Mouse (Mus musculus): Measurements from ENCODE around the gene Sh2d3c. TPM values are rescaled to one million over a fixed set of nuclear protein-coding genes. Genes with fewer than 3 reads are reported as not detected.

Gene Sh2d3c
- polyA plus RNA-seq, 1 experiment from 2014 or later, result 26.4 TPM

GRCm38 (mm10) chr2:32758503-32758902 is 37.6 kb downstream of the Sh2d3c start:
- no peaks in the 10 kb centered on the region for H3K27me3 ChIP-seq (ENCODE audit: control insufficient read depth, insufficient read depth, low read length)
- no peak overlapping the region for H3K4me2 ChIP-seq
- 63% methylated on average over 8 of the region's 8 CpGs for WGBS (ENCODE audit: insufficient replicate concordance)
- ATAC-seq (replicated peaks; ENCODE audit: insufficient number of reproducible peaks, low FRiP score, low TSS enrichment), result no peak
- H3K27ac ChIP-seq (ENCODE audit: low read depth, low read length), result no peak overlapping the region
- H3K9ac ChIP-seq (ENCODE audit: low read depth, low read length), result peak overlapping the region; percentile 12; the same call in 1 of the 2 replicates
- H3K36me3 ChIP-seq (ENCODE audit: control insufficient read depth, insufficient read depth, low read length), result peaks cover 14% of the 10 kb centered on the region; the same call in 1 of the 2 replicates
- no peaks in the 10 kb centered on the region for H3K9me3 ChIP-seq (replicated peaks; ENCODE audit: control insufficient read depth, low read length)
- H3K4me3 ChIP-seq (ENCODE audit: low read depth, low read length), result no peak overlapping the region
- H3K4me1 ChIP-seq (ENCODE audit: control insufficient read depth, insufficient read depth, low read length), result 0 out of 2 replicates have a peak, but pooled peaks cover 2% of the 10 kb centered on the region

DNA sequence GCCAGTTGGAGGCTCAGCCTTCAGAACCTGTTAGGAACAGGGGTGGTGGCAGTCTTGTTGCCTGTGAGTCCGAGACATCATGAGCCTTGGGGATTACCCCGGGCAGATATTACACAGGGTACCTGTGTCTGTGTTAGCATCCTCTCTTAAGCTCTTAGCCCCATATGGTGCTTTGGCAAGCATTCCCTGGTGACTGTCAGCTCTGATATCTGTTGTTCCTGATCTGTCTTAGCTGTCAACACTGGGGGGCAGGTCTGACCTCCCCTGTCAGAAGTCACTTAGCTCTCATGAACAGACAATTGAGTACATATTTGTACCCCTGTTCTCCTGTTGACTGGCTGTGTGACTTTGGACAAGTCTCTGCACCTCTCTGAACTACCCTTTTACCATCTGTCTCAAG is 38.1 kb downstream of the Sh2d3c start:
- 68% methylated on average over 2 of the region's 2 CpGs for WGBS (ENCODE audit: insufficient replicate concordance)

GRCm38 (mm10) chr2:32761361-32761760 is 40.5 kb downstream of the Sh2d3c start:
- no peaks in the 10 kb centered on the region for H3K9me3 ChIP-seq (replicated peaks; ENCODE audit: control insufficient read depth, low read length)
- no peaks in the 10 kb centered on the region for H3K27me3 ChIP-seq (ENCODE audit: control insufficient read depth, insufficient read depth, low read length)
- H3K4me2 ChIP-seq, result no peak overlapping the region
- H3K36me3 ChIP-seq (ENCODE audit: control insufficient read depth, insufficient read depth, low read length), result peaks cover 12% of the 10 kb centered on the region; the same call in 1 of the 2 replicates
- no peak for ATAC-seq (replicated peaks; ENCODE audit: insufficient number of reproducible peaks, low FRiP score, low TSS enrichment)
- 85% methylated on average over 14 of the region's 14 CpGs for WGBS (ENCODE audit: insufficient replicate concordance)
- H3K9ac ChIP-seq (ENCODE audit: low read depth, low read length), result no peak overlapping the region
- no peak overlapping the region for H3K27ac ChIP-seq (ENCODE audit: low read depth, low read length)
- H3K4me1 ChIP-seq (ENCODE audit: control insufficient read depth, insufficient read depth, low read length), result 0 out of 2 replicates have a peak, but pooled peaks cover 2% of the 10 kb centered on the region
- H3K4me3 ChIP-seq (ENCODE audit: low read depth, low read length), result no peak overlapping the region

More for the DNA sequence above, 38.1 kb downstream of the Sh2d3c start:
- H3K9me3 ChIP-seq (replicated peaks; ENCODE audit: control insufficient read depth, low read length), result no peaks in the 10 kb centered on the region
- no peaks in the 10 kb centered on the region for H3K27me3 ChIP-seq (ENCODE audit: control insufficient read depth, insufficient read depth, low read length)
- 0 out of 2 replicates have a peak, but pooled peaks cover 2% of the 10 kb centered on the region for H3K4me1 ChIP-seq (ENCODE audit: control insufficient read depth, insufficient read depth, low read length)
- H3K9ac ChIP-seq (ENCODE audit: low read depth, low read length), result no peak overlapping the region
- H3K36me3 ChIP-seq (ENCODE audit: control insufficient read depth, insufficient read depth, low read length), result peaks cover 13% of the 10 kb centered on the region; the same call in 1 of the 2 replicates
- H3K4me2 ChIP-seq, result no peak overlapping the region
- no peak for ATAC-seq (replicated peaks; ENCODE audit: insufficient number of reproducible peaks, low FRiP score, low TSS enrichment)
- no peak overlapping the region for H3K27ac ChIP-seq (ENCODE audit: low read depth, low read length)
- no peak overlapping the region for H3K4me3 ChIP-seq (ENCODE audit: low read depth, low read length)

DNA sequence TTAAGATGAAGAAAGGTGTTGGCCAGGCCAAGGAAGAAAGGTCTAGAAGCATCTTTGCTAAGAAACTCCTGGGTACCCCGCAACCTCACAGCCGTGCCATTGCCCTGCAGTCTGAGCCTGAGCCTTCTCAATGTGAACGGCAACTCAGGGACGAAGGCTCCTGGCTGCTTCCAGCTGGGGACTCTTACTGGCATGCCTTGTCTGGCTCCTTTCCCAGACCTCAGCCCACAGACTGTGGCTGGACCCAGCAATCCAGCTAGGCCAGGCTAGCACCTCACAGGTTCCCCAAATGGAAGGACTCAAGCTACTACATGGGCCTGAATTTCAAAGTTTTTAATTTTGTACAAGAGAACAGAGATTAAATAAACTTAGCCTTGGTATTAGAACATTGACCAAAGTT is 41.0 kb downstream of the Sh2d3c start:
- no peak for ATAC-seq (replicated peaks; ENCODE audit: insufficient number of reproducible peaks, low FRiP score, low TSS enrichment)

GRCm38 (mm10) chr2:32763353-32763752 is 42.5 kb downstream of the Sh2d3c start:
- no peak for ATAC-seq (replicated peaks; ENCODE audit: insufficient number of reproducible peaks, low FRiP score, low TSS enrichment)
- H3K36me3 ChIP-seq (ENCODE audit: control insufficient read depth, insufficient read depth, low read length), result peaks cover 12% of the 10 kb centered on the region; the same call in 1 of the 2 replicates
- no peaks in the 10 kb centered on the region for H3K9me3 ChIP-seq (replicated peaks; ENCODE audit: control insufficient read depth, low read length)
- H3K4me3 ChIP-seq (ENCODE audit: low read depth, low read length), result no peak overlapping the region
- H3K4me2 ChIP-seq, result no peak overlapping the region
- no peak overlapping the region for H3K27ac ChIP-seq (ENCODE audit: low read depth, low read length)
- 0 out of 2 replicates have a peak, but pooled peaks cover 2% of the 10 kb centered on the region for H3K4me1 ChIP-seq (ENCODE audit: control insufficient read depth, insufficient read depth, low read length)
- no peak overlapping the region for H3K9ac ChIP-seq (ENCODE audit: low read depth, low read length)
- WGBS (ENCODE audit: insufficient replicate concordance), result 73% methylated on average over 3 of the region's 3 CpGs
- H3K27me3 ChIP-seq (ENCODE audit: control insufficient read depth, insufficient read depth, low read length), result no peaks in the 10 kb centered on the region

More for the DNA sequence above, 41.0 kb downstream of the Sh2d3c start:
- no peak overlapping the region for H3K4me3 ChIP-seq (ENCODE audit: low read depth, low read length)
- H3K9ac ChIP-seq (ENCODE audit: low read depth, low read length), result no peak overlapping the region
- H3K4me2 ChIP-seq, result no peak overlapping the region
- no peaks in the 10 kb centered on the region for H3K27me3 ChIP-seq (ENCODE audit: control insufficient read depth, insufficient read depth, low read length)
- 0 out of 2 replicates have a peak, but pooled peaks cover 2% of the 10 kb centered on the region for H3K4me1 ChIP-seq (ENCODE audit: control insufficient read depth, insufficient read depth, low read length)
- H3K9me3 ChIP-seq (replicated peaks; ENCODE audit: control insufficient read depth, low read length), result no peaks in the 10 kb centered on the region
- peaks cover 12% of the 10 kb centered on the region; the same call in 1 of the 2 replicates for H3K36me3 ChIP-seq (ENCODE audit: control insufficient read depth, insufficient read depth, low read length)
- no peak overlapping the region for H3K27ac ChIP-seq (ENCODE audit: low read depth, low read length)
- 88% methylated on average over 4 of the region's 4 CpGs for WGBS (ENCODE audit: insufficient replicate concordance)

DNA sequence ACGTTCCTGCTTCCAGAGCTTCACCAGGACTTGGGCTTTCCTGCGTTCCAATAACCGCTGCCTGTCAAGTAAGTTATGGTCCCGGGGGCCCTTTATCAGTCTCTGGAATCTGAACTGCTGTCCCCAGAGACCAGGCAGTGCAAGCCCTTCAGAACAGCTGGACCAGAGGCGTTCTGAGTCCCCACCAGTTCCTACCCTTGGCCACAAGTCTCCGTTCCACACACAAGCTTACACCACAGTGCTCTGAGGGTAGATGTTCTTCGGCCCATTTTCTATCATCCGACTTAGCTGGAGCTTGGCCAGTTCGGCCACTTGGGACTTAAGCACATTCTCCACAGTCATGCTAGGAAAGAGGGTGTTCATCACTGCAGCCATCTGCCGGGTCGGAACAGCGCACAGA is 46.4 kb downstream of the Sh2d3c start:
- 77% methylated on average over 12 of the region's 12 CpGs for WGBS (ENCODE audit: insufficient replicate concordance)

GRCm38 (mm10) chr2:32768661-32769285 is 47.9 kb downstream of the Sh2d3c start:
- no peak overlapping the region for H3K27ac ChIP-seq (ENCODE audit: low read depth, low read length)
- H3K4me2 ChIP-seq, result no peak overlapping the region
- WGBS (ENCODE audit: insufficient replicate concordance), result 43% methylated on average over 19 of the region's 19 CpGs

More for the DNA sequence above, 46.4 kb downstream of the Sh2d3c start:
- Histone ChIP-seq H3K36me3 (ENCODE audit: control insufficient read depth, insufficient read depth, low read length) (no peaks in the 10 kb centered on the region), H3K9ac (ENCODE audit: low read depth, low read length) (no peak overlapping the region), H3K27ac (ENCODE audit: low read depth, low read length) (no peak overlapping the region), H3K9me3 (replicated peaks; ENCODE audit: control insufficient read depth, low read length) (no peaks in the 10 kb centered on the region), H3K4me3 (ENCODE audit: low read depth, low read length) (no peak overlapping the region), H3K4me2 (no peak overlapping the region), H3K27me3 (ENCODE audit: control insufficient read depth, insufficient read depth, low read length) (no peaks in the 10 kb centered on the region), H3K4me1 (ENCODE audit: control insufficient read depth, insufficient read depth, low read length) (peaks cover 5% of the 10 kb centered on the region; the same call in 1 of the 2 replicates)
- ATAC-seq (replicated peaks; ENCODE audit: insufficient number of reproducible peaks, low FRiP score, low TSS enrichment), result no peak

GRCm38 (mm10) chr2:32769327-32770085 is 48.7 kb downstream of the Sh2d3c start:
- Histone ChIP-seq H3K27ac (ENCODE audit: low read depth, low read length) (no peak overlapping the region), H3K9ac (ENCODE audit: low read depth, low read length) (no peak overlapping the region)
- WGBS (ENCODE audit: insufficient replicate concordance), result 78% methylated on average over 5 of the region's 5 CpGs

More at GRCm38 (mm10) chr2:32768661-32769285, 47.9 kb downstream of the Sh2d3c start:
- Histone ChIP-seq H3K36me3 (ENCODE audit: control insufficient read depth, insufficient read depth, low read length) (no peaks in the 10 kb centered on the region), H3K27me3 (ENCODE audit: control insufficient read depth, insufficient read depth, low read length) (no peaks in the 10 kb centered on the region; the same call in 1 of the 2 replicates), H3K4me1 (ENCODE audit: control insufficient read depth, insufficient read depth, low read length) (peaks cover 5% of the 10 kb centered on the region; the same call in 1 of the 2 replicates), H3K4me3 (ENCODE audit: low read depth, low read length) (no peak overlapping the region), H3K9ac (ENCODE audit: low read depth, low read length) (no peak overlapping the region), H3K9me3 (replicated peaks; ENCODE audit: control insufficient read depth, low read length) (no peaks in the 10 kb centered on the region)
- ATAC-seq (replicated peaks; ENCODE audit: insufficient number of reproducible peaks, low FRiP score, low TSS enrichment), result no peak

More at GRCm38 (mm10) chr2:32769327-32770085, 48.7 kb downstream of the Sh2d3c start:
- Histone ChIP-seq H3K9me3 (replicated peaks; ENCODE audit: control insufficient read depth, low read length) (no peaks in the 10 kb centered on the region), H3K4me1 (ENCODE audit: control insufficient read depth, insufficient read depth, low read length) (peaks cover 5% of the 10 kb centered on the region; the same call in 1 of the 2 replicates), H3K4me3 (ENCODE audit: low read depth, low read length) (no peak overlapping the region), H3K4me2 (no peak overlapping the region), H3K27me3 (ENCODE audit: control insufficient read depth, insufficient read depth, low read length) (no peaks in the 10 kb centered on the region; the same call in 1 of the 2 replicates), H3K36me3 (ENCODE audit: control insufficient read depth, insufficient read depth, low read length) (no peaks in the 10 kb centered on the region)
- ATAC-seq (replicated peaks; ENCODE audit: insufficient number of reproducible peaks, low FRiP score, low TSS enrichment), result no peak

All from heart, embryonic 11.5 days (tissue).